Mouse (Mus musculus): ENCODE data around the gene Ttc27.

The Ttc27 gene

GRCm38 (mm10) chr17:74842603-74843002, 125.1 kb downstream of the Ttc27 start:
- DNase-seq = no peak

GRCm38 (mm10) chr17:74843486-74843885, 126.0 kb downstream of the Ttc27 start:
- DNase-seq = no peak

GRCm38 (mm10) chr17:74846031-74846891, 128.7 kb downstream of the Ttc27 start:
- peak; percentile 57 for DNase-seq

DNA sequence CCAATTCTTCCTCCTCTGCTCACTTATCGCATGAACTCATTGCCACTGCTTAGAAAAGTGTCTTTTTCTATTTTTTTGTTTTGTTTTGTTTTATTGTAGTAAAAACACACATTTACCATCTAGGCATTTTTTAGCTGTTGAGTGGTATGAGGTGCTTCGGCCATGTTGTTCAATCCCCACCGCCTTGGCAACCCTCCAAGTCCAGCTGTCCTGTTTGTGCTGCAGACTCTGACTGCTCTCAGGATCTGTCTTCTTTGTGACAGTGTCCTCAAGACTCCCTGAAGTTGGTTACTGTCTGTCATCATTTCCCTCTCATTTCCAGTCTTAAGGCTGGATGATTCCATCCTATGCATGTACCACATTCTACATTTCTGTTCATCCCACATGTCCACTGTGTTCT, 132.7 kb downstream of the Ttc27 start:
- no peak for DNase-seq

GRCm38 (mm10) chr17:74859298-74859697, 141.8 kb downstream of the Ttc27 start:
- DNase-seq = no peak

DNA sequence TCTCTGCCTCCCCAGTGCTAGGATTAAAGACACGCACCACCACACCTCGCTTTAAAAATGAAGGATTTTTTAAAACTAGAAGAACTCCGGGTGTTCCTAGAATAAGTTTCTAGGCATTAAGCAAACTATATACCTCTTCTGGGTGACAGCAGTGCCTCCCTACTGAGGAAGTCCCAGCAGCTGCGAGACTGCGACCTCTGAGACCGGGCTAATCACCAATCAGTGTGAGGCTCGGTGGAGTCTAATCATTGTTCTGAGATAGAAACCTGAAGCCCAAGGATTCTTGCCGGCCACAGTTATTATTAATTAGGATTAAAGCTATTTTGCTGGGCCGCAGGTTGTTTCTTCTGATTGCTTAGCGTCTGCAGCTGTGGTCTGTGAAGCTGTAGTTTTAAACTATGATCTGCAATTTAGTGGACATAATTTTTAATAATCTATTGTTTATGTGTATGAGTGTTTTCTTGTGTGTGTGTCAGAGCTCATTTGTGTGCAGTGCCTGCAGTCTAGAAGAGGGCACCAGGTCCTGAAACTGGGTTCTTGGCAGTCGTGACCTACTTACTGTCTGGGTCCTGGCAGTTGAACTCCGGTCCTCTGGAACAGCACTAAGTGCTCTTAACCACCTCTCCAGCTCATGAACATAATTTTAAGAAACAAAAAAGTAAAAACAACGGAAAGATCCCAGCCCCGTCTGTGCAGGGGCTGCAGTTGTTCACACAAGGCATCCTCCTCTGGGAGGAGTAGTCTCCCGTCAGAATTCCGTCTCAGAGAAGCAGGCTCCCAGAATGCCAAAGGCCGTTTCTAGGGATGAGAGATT, 142.9 kb downstream of the Ttc27 start:
- no peak for DNase-seq

- DNase-seq = no peak
Observed at GRCm38 (mm10) chr17:74863845-74864244, 146.3 kb downstream of the Ttc27 start.

DNA sequence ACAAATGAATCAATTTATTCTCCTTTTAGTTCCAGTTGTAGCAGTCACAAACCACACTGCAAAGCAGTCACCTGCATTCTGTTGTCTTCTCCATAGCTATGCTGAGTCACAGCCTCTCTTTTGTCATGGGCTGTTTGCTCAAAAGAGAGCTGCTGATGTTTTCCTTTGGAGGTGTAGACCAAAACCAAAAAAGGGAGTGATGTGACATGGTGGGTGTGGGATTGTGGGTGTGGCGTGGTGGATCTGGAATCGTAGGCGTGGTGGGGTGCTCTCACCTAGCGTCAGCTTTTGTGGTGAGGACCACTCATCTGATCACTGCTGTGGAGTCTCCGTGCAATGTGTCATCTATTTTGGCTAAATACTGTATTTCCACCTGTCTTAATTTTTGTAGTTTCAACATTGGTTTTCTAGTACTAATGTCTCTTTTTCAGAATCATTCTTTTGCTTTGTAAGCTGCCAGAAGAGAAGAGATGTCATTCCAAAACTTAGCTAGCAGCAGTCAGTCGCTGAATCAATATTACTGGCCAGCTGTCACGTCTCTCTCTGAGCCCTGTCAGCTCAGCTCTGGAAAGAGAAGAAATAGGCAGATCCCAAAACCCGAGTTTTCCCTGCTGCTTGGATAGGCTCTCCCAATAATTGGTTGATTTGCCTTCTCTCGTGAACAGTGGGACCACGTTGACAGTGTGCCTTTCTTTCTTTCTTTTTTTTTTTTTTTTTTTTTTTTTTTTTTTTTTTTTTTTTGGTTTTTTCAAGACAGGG, 147.4 kb downstream of the Ttc27 start:
- DNase-seq = peak; percentile 19

DNA sequence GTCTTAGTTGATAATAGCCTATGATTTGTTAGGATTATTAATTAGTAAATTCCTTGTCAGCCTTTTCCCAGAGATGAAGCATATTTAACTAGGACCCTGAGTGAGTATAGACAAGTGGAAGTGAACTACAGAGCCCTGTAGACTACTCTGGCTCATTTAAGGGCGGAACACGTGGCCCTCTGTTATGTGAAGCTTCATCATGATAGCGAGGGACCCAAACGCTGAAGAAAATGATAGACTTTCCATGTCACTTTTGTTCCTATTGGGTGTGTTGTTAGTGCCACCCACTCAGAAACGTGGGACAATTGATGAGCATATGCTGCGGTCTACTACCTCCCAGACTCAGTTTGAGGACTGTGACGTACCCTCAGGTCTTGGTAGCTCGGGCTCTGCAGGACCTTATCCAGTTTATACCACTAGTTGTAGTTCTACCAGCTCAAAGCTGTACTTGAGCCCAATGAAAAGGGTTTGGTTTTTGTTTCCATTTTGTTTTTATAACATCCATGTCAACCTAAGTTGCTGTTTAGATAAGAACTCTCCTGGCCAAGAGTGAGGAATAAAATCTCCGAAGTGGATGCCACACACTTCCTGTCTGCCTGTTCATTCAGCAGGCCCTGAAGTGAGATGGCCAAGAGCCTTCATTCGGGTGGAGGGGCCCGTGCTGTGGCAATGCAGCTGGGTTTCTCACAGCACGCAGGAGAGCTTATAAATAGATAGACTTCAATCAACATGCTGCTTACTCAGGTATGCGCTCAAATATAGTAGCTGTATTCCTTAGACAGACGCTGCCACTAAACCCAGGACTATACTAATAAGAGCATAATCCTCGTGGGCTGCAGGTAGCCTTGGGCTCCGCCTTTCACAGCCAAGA, 148.4 kb downstream of the Ttc27 start:
- no peak for DNase-seq

GRCm38 (mm10) chr17:74866565-74867507, 149.3 kb downstream of the Ttc27 start:
- DNase-seq = peak; percentile 86

DNA sequence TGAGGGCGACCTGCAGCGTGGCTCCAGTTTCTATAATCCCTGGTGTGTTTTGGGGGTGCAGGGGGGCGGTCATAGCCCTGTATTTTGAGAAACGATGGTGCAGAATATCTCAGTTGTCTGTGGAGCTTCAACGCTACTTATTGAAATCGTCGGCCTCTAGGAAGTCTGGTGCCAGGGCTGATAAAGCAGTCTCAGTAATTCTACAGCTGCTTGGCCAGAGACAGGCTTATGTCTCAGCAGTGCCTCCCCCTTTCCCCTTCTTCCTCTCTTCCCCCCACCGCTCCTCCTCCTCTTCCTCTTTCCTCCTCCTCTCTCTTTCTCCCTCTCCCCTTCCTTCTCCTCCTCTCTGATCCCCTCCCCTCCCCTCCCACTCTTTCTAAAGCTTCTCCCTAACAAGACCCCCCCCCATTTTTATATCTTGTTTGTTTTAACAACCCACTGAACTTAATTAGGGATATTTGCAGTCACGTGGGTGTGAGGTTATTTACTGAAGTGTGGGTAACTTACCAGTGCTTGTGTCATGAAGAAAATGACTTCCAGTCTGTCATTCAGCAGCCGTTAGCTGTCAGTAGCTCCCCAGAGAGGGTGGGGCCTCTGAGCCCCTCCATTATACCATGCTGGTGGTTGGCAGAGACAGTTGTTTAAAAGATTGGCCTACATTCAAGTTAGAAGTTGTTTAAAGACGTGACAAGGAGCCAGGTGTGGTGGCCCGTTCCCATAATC, 150.8 kb downstream of the Ttc27 start:
- no peak for DNase-seq

DNA sequence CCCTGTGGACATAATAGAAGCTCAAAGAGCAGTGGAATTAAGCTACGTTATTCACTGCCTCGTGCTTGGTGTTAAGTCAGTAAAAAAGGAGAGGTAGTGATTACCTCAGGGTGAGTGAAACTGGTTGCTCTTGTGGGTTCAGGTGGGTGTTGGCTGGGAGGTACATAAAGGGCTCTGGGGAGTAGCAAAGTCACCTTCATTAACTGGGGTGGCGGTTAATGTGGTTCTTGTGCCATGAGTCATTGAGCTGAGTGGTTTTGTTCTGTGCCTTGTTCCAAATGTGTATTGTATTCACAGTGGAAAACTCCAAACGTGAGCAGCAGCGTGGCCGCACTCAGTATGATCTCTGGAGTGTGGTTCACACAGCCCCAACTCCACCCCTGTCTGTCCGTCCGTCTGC, 152.0 kb downstream of the Ttc27 start:
- DNase-seq = no peak

GRCm38 (mm10) chr17:74870177-74871160, 152.9 kb downstream of the Ttc27 start:
- DNase-seq = no peak

GRCm38 (mm10) chr17:74872567-74872966, 155.0 kb downstream of the Ttc27 start:
- no peak for DNase-seq

DNA sequence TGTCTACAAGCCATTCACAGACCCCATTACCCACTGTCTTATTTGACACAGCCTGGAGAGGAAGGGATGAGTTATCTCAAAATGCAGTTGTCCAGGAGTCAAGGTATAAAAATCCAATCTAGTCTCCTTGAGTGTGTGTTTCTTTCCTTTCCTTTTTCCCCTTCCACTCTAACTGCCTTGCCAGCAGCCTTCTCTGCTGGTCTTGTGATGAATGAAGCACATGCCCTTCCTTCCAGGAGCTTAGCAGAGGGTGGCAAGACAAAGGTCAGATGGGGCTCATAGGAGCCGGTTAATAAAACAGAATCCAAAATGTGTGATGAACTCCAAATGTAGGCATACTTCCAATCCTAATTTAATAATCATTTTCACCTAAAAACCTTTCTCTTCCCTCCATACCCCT, 156.2 kb downstream of the Ttc27 start:
- DNase-seq = no peak

DNA sequence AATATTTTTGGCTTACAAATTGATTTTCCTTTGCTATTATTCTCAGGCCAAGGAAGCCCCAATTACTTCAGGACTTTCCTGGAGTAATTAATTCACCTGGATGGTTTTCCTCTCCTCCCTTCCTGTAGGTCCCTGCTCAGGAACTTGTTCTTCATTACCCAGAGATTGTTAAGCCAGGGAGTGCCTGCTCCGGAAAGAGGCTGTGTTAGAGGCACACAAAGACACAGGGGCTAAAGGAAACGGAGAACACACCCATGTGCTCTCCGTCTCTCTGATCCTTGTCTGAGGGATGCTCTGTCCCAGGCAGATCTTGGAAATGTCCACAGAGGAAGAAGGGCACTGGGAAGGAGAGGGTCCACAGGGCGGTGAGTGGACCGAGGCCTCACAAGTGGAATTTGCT, 158.2 kb downstream of the Ttc27 start:
- DNase-seq = no peak

DNA sequence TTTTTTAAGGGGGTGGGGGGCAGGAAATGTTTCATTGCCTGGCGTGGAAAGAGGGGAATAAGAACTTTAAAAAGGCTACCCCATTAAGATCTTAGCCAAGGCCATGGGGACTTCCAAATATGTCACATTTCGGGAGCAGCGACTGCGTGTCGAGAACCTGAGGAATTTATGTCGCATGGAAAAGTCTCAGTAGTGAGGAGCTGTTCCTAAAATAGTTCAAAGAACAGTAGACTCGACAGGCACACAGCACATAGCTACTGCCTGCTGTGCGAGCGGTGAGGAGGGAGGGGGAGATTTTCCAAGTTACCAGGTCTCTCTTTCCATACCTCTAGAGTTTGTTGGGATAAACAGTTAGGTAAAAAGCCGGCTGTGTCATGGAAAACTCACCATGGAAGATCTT, 159.4 kb downstream of the Ttc27 start:
- DNase-seq = no peak

DNA sequence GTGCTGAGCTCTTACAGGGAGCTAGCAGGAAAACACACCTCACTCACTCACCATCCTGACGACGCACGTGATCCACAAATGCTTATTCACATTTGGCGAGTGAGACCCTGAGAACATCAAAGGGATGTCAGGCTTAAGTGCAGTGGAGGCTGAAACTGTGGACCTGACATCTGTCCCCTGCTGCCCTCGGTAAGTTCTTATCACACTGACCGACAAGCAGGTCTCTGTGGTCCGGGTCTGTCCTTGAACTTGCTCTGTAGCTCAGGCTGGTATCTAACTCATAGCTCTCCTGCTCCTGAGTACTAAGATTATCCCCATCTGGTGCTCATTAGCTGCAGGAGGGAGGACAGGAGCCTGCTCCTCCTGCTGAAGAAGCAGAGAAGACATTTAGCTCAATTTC, 162.2 kb downstream of the Ttc27 start:
- DNase-seq = no peak

DNA sequence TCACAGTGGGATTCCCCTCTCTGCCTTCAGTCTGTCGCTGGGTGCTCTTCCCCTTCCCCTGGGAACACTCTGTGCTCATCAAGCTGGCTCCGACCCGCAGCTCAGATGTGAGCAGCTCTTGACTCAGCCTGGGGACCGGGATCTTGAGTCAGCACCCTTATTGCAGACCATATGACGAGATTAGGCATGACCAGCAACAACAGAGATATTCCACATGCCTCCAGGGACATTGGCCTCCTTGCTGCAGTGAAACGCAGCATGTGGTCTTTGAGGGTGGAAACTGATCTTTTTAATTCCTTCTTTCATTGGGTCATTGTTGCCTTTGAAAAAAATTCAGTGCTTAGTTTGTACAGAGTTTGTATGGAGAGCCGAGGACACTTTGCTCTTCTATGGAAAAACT, 169.5 kb downstream of the Ttc27 start:
- DNase-seq = no peak
